Mouse (Mus musculus) brown adipose tissue, adult 24 weeks (tissue): ENCODE data around the gene Lsg1. TPM values are rescaled to one million over a fixed set of nuclear protein-coding genes. Genes with fewer than 3 reads are reported as not detected.

Experiments used
- H3K27ac ChIP-seq: fragments of 200-500 bp; replicated peaks from 2 replicates; pipeline ENCODE4 v1.5.1; 2012; ENCODE audit warnings: low read depth, mild to moderate bottlenecking, low read length
- H3K4me1 ChIP-seq: fragments of 200-500 bp; 2 replicates; pipeline ENCODE4 v1.6.1; 2012; ENCODE audit warnings: low read length, mixed read lengths; ENCODE audit not compliant: control insufficient read depth, insufficient read depth, insufficient read length
- H3K4me3 ChIP-seq: fragments of 200-500 bp; 2 replicates; pipeline ENCODE4 v1.5.1; 2012; ENCODE audit warnings: low read depth, mild to moderate bottlenecking, low read length, moderate library complexity; ENCODE audit not compliant: insufficient read depth
- polyA plus RNA-seq: library from polyadenylated mRNA; stranded (reverse); fragments of >200 nt; gene quantifications from 2 replicates; pipeline ENCODE4 v1.2.4, GENCODE M21; 2012; ENCODE audit not compliant: missing spikeins, insufficient read depth, insufficient read length

Lsg1 gene
- polyA plus RNA-seq, 1 experiment: 8.5 TPM

- H3K27ac ChIP-seq: no peak overlapping the region
- no peak overlapping the region for H3K4me3 ChIP-seq
These were observed 61.6 kb downstream of the Lsg1 start for GRCm38 (mm10) chr16:30525756-30526155.

GRCm38 (mm10) chr16:30524481-30524880 lies 62.9 kb downstream of the Lsg1 start:
- H3K4me1 ChIP-seq: no peaks in the 10 kb centered on the region; the same call in 1 of the 2 replicates

More at GRCm38 (mm10) chr16:30525756-30526155, 61.6 kb downstream of the Lsg1 start:
- H3K4me1 ChIP-seq: no peaks in the 10 kb centered on the region; the same call in 1 of the 2 replicates

GRCm38 (mm10) chr16:30522253-30522940 lies 65.0 kb downstream of the Lsg1 start:
- H3K27ac ChIP-seq: no peak overlapping the region
- H3K4me1 ChIP-seq: no peaks in the 10 kb centered on the region; the same call in 1 of the 2 replicates
- no peak overlapping the region for H3K4me3 ChIP-seq

More at GRCm38 (mm10) chr16:30524481-30524880, 62.9 kb downstream of the Lsg1 start:
- no peak overlapping the region for H3K4me3 ChIP-seq
- H3K27ac ChIP-seq: 0 out of 2 replicates have a peak overlapping the region, but pooled peaks have one; percentile 13

GRCm38 (mm10) chr16:30521147-30521546 lies 66.2 kb downstream of the Lsg1 start:
- H3K27ac ChIP-seq: no peak overlapping the region
- H3K4me1 ChIP-seq: no peaks in the 10 kb centered on the region; the same call in 1 of the 2 replicates
- no peak overlapping the region for H3K4me3 ChIP-seq

GRCm38 (mm10) chr16:30520361-30520823 lies 67.0 kb downstream of the Lsg1 start:
- H3K27ac ChIP-seq: no peak overlapping the region
- no peaks in the 10 kb centered on the region; the same call in 1 of the 2 replicates for H3K4me1 ChIP-seq
- H3K4me3 ChIP-seq: peak overlapping the region; percentile 43

- H3K4me1 ChIP-seq: no peaks in the 10 kb centered on the region
- no peak overlapping the region for H3K4me3 ChIP-seq
- H3K27ac ChIP-seq: no peak overlapping the region
These were observed 68.8 kb downstream of the Lsg1 start for GRCm38 (mm10) chr16:30518635-30519034.

GRCm38 (mm10) chr16:30517666-30518283 lies 69.6 kb downstream of the Lsg1 start:
- Histone ChIP-seq H3K4me1 (peaks cover 7% of the 10 kb centered on the region; the same call in 1 of the 2 replicates), H3K27ac (no peak overlapping the region), H3K4me3 (no peak overlapping the region)

- no peak overlapping the region for H3K4me3 ChIP-seq
- H3K4me1 ChIP-seq: peaks cover 15% of the 10 kb centered on the region
These were observed 70.4 kb downstream of the Lsg1 start for GRCm38 (mm10) chr16:30516993-30517392.

GRCm38 (mm10) chr16:30515418-30515817 lies 72.0 kb downstream of the Lsg1 start:
- H3K4me3 ChIP-seq: no peak overlapping the region
- H3K27ac ChIP-seq: no peak overlapping the region
- peaks cover 22% of the 10 kb centered on the region for H3K4me1 ChIP-seq

More at GRCm38 (mm10) chr16:30516993-30517392, 70.4 kb downstream of the Lsg1 start:
- H3K27ac ChIP-seq: no peak overlapping the region

GRCm38 (mm10) chr16:30513050-30514024 lies 74.1 kb downstream of the Lsg1 start:
- Histone ChIP-seq H3K4me3 (no peak overlapping the region), H3K4me1 (peaks cover 22% of the 10 kb centered on the region), H3K27ac (peak overlapping the region; percentile 66)

- Histone ChIP-seq H3K4me1 (peaks cover 22% of the 10 kb centered on the region), H3K4me3 (no peak overlapping the region), H3K27ac (peak overlapping the region; percentile 68)
These were observed 74.9 kb downstream of the Lsg1 start for GRCm38 (mm10) chr16:30512375-30513049.

GRCm38 (mm10) chr16:30511563-30512340 lies 75.6 kb downstream of the Lsg1 start:
- H3K4me3 ChIP-seq: peak overlapping the region; percentile 85; the same call in 1 of the 2 replicates
- H3K4me1 ChIP-seq: peaks cover 22% of the 10 kb centered on the region
- peak overlapping the region; percentile 96 for H3K27ac ChIP-seq

- peak overlapping the region; percentile 96 for H3K27ac ChIP-seq
- peak overlapping the region; percentile 85 for H3K4me3 ChIP-seq
- peaks cover 22% of the 10 kb centered on the region for H3K4me1 ChIP-seq
These were observed 76.6 kb downstream of the Lsg1 start for GRCm38 (mm10) chr16:30510504-30511451.
